Mouse (Mus musculus) gastrocnemius, postnatal 25 days (tissue): ENCODE measurements around the gene Ppp1r8. TPM values are rescaled to one million over a fixed set of nuclear protein-coding genes. Genes with fewer than 3 reads are reported as not detected.

Experiments
- total RNA-seq, 2 experiments: library from RNA; stranded (reverse); gene quantifications; 1 replicate in 1 of 2; 2 replicates in 1 of 2; pipeline ENCODE4 v1.2.3; 2021

The Ppp1r8 gene
- total RNA-seq, 2 experiments from 2014 or later: 13.1 to 13.5 TPM

Other genes starting within 250 kb of the Ppp1r8 start
- gene Eya3, start 204.2 kb downstream of the Ppp1r8 start, total RNA-seq: 10 to 100 TPM; 11.1 to 11.5 TPM
- 1 to 10 TPM; 1.0 to 1.4 TPM for gene Xkr8, start 110.6 kb downstream of the Ppp1r8 start, total RNA-seq
- 1 to 10 TPM in 1 of 2 experiments, under 1 TPM in 1; 0.59 to 1.0 TPM for gene Smpdl3b, start 85.9 kb downstream of the Ppp1r8 start, total RNA-seq
- gene Rpa2, start 74.8 kb downstream of the Ppp1r8 start, total RNA-seq: 10 to 100 TPM; 11.2 to 12.4 TPM
- 1 to 10 TPM in 1 of 2 experiments, under 1 TPM in 1; 0.69 to 1.2 TPM for gene Themis2, start 46.8 kb downstream of the Ppp1r8 start, total RNA-seq
- 10 to 100 TPM; 20.7 to 23.3 TPM for gene Stx12, start 41.3 kb upstream of the Ppp1r8 start, total RNA-seq
- 10 to 100 TPM; 19.8 to 23.0 TPM for gene Fam76a, start 79.4 kb upstream of the Ppp1r8 start, total RNA-seq
- gene Fgr, start 130.9 kb upstream of the Ppp1r8 start, total RNA-seq: under 1 TPM in 1 of 2 experiments, not detected in 1; 0.43 TPM
- gene Ahdc1, start 168.1 kb upstream of the Ppp1r8 start, total RNA-seq: 10 to 100 TPM; 29.3 to 32.8 TPM